Mouse (Mus musculus) embryonic stem cell, embryonic (primary cell): ENCODE measurements around the gene Scd2.

Experiments used
- CTCF ChIA-PET, 4 experiments: fragments of 300-600 bp in 2 of 4; fragments of 350-600 bp in 2 of 4; sonication (Branson Sonifier 250); formaldehyde crosslinking; loops; one replicate each; lab custom pipeline; 2022; ENCODE audit warnings: inconsistent platforms in 2 of 4; lab: Charles Lee
- POLR2A ChIA-PET, 4 experiments: fragments of 300-600 bp in 2 of 4; fragments of 350-600 bp in 2 of 4; sonication (Branson Sonifier 250); formaldehyde crosslinking; loops; one replicate each; lab custom pipeline; 2022; ENCODE audit warnings: antibody characterized with exemption in 4 of 4, inconsistent platforms in 1 of 4; lab: Charles Lee

Scd2 gene

DNA sequence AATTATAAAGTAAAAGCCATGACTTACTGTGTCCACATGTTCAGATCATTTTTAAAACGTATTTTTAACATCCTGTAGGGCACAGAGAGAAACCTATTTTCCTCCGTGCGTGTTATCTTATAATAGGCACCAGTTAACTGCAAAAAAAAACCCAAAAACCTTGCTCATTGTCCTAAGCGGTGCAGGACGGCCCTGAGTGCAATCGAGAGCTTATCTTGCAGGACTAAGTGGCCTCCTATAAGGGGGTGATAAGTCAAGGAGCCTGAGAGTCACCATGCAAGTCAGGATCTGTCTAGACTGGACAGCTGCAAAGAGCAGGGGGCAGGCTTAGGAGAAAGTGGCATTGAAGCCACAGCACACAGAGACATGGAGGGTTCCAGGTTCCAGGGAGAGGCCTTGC, 6.4 kb downstream of the Scd2 start:
- POLR2A ChIA-PET, result interaction anchor here in 2 of 4 experiments (0.7 to 22.2 kb wide), 14 partner anchors 8 to 96 kb away, joined by 3 to 443 read pairs (median 6); no protein-coding TSS in a partner anchor
- CTCF ChIA-PET, result interaction anchor here in 2 of 4 experiments (1.1 to 1.6 kb wide), 2 partner anchors 14 to 16 kb away, joined by 4 to 5 read pairs; no protein-coding TSS in a partner anchor

DNA sequence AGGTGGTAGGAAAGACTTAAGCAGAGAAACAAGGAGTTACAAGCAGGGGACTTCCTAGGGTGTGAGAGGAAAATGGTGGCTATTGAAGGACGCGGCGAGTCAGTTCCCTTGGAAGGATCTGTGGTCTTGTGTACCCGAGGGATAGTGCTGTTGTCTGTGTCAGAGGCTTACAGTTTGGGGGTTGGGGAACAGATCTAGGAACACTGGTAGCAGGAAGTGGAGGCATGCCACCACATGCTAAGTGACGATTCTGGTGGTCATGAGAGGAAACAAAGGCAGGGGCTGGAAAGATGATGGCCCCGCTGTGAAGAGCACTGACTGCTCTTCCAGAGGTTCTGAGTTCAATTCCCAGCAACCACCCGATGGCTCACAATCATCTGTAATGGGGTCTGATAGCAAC, 7.0 kb downstream of the Scd2 start:
- ChIA-PET CTCF (interaction anchor here in 1 of 4 experiments (1.6 kb wide), 1 partner anchor 16 kb away, joined by 4 read pairs; no protein-coding TSS in a partner anchor), POLR2A (interaction anchor here in 2 of 4 experiments (0.8 to 22.2 kb wide), 15 partner anchors 11 to 93 kb away, joined by 3 to 443 read pairs (median 6); no protein-coding TSS in a partner anchor)

DNA sequence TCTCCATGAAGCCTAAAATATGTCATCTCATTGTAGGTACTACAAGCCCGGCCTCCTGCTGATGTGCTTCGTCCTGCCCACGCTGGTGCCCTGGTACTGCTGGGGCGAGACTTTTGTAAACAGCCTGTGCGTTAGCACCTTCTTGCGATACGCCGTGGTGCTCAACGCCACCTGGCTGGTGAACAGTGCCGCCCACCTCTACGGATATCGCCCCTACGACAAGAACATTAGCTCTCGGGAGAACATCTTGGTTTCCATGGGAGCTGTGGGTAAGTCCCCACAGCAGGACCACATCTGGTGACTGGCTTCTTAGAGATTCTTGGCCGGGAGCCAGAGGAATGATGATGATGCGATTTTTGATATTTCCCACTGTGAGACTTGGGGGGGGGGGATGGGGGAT, 7.7 kb downstream of the Scd2 start:
- CTCF ChIA-PET, result interaction anchor here in 2 of 4 experiments (0.6 to 0.8 kb wide), 3 partner anchors 14 to 106 kb away, joined by 3 read pairs; no protein-coding TSS in a partner anchor
- POLR2A ChIA-PET, result interaction anchor here (0.7 to 22.2 kb wide), 21 partner anchors 7 to 330 kb away, joined by 3 to 443 read pairs (median 4); partner anchors contain the start of gene Scd2 (in 2 of the 4)

DNA sequence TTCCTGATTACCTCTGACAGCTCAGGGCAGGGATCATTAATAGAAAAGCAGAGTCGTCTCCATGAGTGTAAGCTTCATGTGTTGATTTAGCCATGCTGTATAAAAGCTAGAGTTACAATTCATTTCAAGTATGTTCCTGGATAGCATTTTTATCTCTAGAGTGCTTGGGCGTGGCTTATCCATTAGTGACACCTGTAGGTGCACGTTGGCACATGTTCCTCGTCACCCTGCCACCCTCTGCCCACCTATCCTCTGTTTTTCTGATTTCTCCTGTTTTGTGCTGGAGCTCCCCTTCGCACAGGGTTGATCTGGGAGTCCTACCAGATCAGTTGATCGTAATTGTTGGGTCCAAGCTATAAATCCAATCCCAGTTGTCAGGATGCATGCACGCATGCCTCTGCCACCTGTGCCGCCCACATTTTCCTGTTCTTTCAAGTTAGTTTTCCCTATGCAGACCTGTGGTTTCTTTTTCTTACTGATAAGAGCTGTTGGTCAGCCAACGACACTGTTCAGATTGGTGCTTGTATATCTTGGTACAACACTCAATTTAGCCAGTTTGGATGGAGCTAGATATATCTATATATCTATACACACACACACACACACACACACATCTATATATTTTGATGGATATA, 8.3 kb downstream of the Scd2 start:
- ChIA-PET POLR2A (interaction anchor here (0.7 to 22.2 kb wide), 23 partner anchors 8 to 419 kb away, joined by 3 to 443 read pairs (median 4); partner anchors contain the start of gene Scd2 (in 2 of the 4)), CTCF (interaction anchor here in 3 of 4 experiments (0.5 to 0.8 kb wide), 5 partner anchors 10 to 1279 kb away, joined by 3 to 5 read pairs (median 3); no protein-coding TSS in a partner anchor)

DNA sequence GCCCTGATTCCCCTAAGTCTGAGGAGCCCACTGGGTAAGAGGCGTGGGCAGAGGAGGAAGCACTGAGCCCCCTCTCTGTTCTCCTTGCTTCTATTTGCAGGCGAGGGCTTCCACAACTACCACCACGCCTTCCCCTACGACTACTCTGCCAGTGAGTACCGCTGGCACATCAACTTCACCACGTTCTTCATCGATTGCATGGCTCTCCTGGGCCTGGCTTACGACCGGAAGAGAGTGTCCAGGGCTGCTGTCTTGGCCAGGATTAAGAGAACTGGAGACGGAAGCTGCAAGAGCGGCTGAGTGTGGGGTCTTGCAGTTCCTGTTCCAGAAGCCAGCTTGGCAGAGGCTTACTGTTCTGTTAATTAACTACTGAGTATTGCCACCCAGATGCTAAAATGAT, 9.4 kb downstream of the Scd2 start:
- CTCF ChIA-PET, result interaction anchor here in 1 of 4 experiments (0.7 kb wide), 1 partner anchor 464 kb away, joined by 5 read pairs; no protein-coding TSS in a partner anchor
- POLR2A ChIA-PET, result interaction anchor here in 3 of 4 experiments (0.6 to 22.2 kb wide), 16 partner anchors 9 to 86 kb away, joined by 3 to 443 read pairs (median 8); partner anchors contain the start of gene Scd2 (in 2 of the 3)

DNA sequence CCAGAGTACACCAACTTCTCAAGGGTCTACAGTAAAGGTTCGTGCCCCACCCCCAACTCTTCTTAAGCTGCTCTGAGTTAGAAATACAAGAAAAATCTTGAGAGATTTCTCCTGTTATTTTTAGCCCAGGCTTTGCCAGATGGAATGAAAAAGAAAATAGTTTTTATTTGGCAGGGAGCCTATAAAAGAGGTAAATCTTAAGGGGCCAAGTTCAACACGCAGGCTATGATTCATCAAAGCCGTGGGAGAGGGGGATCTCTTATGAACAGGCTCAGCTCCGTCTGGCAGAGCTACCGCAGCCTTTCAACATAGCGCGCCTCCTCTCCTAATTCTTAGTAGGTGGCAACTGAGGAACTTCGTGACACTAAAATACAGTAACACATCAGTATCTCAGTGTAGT, 10.0 kb downstream of the Scd2 start:
- POLR2A ChIA-PET, result interaction anchor here in 3 of 4 experiments (0.6 to 22.2 kb wide), 22 partner anchors 8 to 1414 kb away, joined by 3 to 443 read pairs (median 8); partner anchors contain the start of genes Scd2 (in 2 of the 3) and Kazald1 (in 1 of the 3)
- CTCF ChIA-PET, result interaction anchor here in 2 of 4 experiments (0.7 to 1.6 kb wide), 2 partner anchors 108 to 464 kb away, joined by 5 read pairs; no protein-coding TSS in a partner anchor

DNA sequence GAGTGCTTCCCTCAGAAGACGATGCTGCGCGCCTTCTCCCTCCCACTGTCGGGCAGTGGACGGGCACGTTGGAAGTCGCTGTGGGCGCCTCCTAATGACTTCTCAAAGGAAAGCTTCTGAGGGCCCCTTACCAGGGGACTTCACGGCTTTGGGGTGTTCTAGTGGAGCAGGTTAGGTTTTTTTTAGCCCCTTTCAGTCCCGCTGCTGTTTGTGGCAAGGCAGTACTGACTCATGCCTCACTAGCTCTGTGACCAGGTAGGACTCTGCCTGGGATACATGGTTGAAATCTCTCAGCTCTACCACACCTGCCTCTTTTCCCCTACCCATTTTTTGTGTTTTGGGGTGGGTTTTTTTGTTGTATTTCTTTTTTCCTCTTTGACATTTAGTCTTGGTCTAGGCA, 10.9 kb downstream of the Scd2 start:
- POLR2A ChIA-PET, result interaction anchor here (0.8 to 22.2 kb wide), 23 partner anchors 7 to 291 kb away, joined by 3 to 443 read pairs (median 9); partner anchors contain the start of gene Scd2 (in 4 of the 4)
- CTCF ChIA-PET, result interaction anchor here in 3 of 4 experiments (0.6 to 1.6 kb wide), 5 partner anchors 8 to 109 kb away, joined by 3 to 5 read pairs (median 3); no protein-coding TSS in a partner anchor

DNA sequence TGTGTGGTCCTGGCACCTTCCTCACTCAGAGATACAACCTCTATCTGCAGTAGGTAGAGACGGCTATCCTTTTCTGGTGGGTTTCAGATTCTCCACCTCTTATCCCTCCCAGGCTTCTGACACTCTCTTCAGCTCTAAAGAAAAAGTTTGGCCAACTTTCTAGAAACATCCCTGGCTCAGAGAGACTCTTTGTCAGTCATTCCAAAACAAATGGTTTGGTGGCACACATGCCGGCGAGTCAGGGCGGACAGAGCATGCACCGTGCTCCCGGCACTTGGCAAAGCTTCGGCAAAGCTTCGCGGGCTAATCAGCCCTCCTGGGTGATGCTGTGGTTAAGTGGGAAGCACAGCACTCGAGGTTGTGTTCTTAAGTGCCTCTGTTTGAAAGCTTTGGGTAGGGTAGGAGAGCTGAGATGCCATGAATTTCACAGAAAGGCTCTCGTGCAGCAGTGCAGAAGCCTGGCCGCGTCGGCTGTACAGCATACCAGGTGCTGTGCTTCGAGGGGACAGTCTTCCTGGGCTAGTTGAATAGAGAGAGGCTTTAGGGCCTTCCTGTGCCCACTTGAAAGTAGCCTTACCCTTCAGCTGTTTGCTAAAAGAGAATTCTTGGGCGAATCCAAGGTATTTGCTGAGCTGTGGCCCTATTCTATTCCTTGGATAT, 11.5 kb downstream of the Scd2 start:
- POLR2A ChIA-PET, result interaction anchor here (0.5 to 22.2 kb wide), 28 partner anchors 9 to 291 kb away, joined by 3 to 443 read pairs (median 6); partner anchors contain the start of gene Scd2 (in 4 of the 4)
- CTCF ChIA-PET, result interaction anchor here (0.5 to 1.7 kb wide), 8 partner anchors 9 to 143 kb away, joined by 3 to 7 read pairs (median 4); no protein-coding TSS in a partner anchor

DNA sequence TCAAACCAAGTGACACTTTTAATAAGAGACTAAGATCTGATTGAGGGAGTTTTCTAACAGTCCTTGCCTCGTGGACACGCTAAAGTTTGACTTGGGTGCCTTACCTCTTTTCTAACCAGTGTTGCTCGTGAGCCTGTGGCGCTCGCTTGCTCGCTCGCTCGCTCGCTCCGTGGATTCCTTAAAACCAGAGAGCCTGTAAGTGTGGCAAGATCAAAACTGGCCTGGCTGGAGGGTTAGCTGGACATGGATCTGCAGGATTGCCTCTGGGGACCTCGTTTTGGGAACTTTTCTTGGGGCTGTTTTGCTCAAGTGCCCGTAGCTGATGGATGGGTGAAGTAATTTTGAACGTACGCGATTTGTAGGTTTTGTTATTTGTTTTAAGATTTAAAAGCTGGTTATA, 12.2 kb downstream of the Scd2 start:
- ChIA-PET CTCF (interaction anchor here (0.5 to 1.7 kb wide), 6 partner anchors 10 to 160 kb away, joined by 3 to 6 read pairs (median 4); no protein-coding TSS in a partner anchor), POLR2A (interaction anchor here (0.6 to 22.2 kb wide), 26 partner anchors 8 to 292 kb away, joined by 3 to 443 read pairs (median 8); partner anchors contain the start of gene Scd2 (in 4 of the 4))

DNA sequence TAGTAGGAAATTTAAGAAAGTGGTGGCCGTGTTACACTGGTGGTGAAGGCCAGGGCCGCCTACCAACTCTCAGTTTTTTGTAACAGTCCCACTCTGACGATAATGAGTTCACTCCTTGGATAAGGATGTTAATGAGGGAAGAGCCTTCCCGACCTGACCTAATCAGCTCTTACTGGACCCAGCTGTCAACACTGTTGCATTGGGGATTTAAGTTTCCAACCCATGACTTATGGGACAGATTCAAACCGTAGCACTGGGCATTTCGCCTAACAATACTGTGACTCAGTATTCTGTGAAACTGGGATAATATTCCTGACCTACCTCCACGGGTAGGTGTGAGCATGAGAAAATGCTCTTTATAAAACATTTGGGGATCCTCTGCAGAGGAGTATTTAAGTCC, 12.7 kb downstream of the Scd2 start:
- POLR2A ChIA-PET, result interaction anchor here (0.6 to 22.2 kb wide), 22 partner anchors 8 to 114 kb away, joined by 3 to 443 read pairs (median 8); partner anchors contain the start of gene Scd2 (in 4 of the 4)
- CTCF ChIA-PET, result interaction anchor here in 3 of 4 experiments (0.6 to 1.7 kb wide), 4 partner anchors 10 to 160 kb away, joined by 3 to 6 read pairs (median 4); no protein-coding TSS in a partner anchor

DNA sequence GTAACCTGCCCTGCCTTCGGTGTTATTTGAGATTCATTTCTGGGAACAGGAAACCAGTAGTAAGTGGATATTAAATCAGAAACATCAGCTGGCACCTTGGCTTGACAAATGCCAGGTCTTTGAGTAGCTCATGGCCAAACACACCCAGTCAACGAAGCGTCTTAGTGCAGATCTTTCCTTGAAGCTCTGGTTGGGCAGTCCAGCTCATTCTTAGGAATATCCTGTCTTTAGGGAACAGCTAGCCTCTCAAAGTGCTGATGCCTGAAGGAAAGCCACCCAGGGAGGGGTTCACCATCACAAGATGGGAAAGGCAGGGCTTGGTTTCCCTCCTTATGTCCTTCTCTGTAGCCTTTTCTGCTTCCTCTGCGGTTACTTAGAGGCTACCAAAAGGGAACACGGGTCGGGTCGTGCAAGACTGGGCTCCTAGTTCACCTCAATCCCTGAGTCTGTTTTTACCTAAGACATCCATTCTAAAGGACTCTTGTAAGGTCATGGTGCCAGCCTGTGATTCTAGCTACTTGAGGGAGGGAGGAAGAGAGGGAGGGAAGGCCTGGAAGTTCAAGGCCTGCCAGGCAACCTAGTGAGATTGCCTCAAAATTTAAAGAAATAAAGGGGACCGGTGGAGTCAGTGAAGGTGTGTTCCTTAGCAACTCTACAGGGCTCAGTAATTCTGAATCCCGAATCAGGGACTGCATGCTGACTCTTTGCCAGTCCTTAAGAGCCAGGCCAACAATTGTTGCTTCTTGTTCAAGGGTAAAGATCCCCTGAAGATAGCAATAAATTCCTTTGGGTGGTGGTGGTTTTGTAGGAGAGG, 13.8 kb downstream of the Scd2 start:
- ChIA-PET CTCF (interaction anchor here in 3 of 4 experiments (0.6 to 1.1 kb wide), 3 partner anchors 12 to 117 kb away, joined by 3 read pairs; no protein-coding TSS in a partner anchor), POLR2A (interaction anchor here (0.6 to 22.2 kb wide), 16 partner anchors 8 to 82 kb away, joined by 3 to 443 read pairs (median 4); partner anchors contain the start of genes Scd2 (in 1 of the 4) and Scd4 (in 1 of the 4))

DNA sequence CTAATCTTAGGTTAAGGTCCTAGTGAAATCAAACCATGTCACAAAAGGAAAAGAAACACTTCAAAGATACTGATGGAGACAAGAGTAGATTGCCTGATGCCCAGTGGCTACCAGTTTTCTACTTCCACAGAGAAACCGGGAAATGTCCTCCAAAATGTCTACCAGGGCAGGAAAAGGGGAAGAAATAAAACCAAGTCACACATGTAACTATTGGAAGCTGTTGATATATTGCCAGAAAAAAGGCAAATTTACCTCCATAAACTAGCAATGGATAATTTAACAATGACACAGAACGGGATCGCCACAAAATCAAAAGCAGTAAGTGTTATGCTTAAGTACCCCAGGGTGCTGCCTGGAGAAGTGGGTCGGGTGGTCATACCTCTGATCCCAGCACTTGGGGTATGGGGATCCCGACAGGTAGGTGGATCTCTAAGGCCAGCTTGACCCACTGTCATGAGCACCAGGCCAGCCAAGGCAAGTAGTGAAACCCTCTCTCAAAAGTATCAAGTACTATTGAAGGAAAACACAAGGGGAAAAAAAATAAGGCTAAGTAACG, 14.5 kb downstream of the Scd2 start:
- ChIA-PET CTCF (no interaction called here), POLR2A (interaction anchor here in 2 of 4 experiments (1.3 to 22.2 kb wide), 6 partner anchors 8 to 62 kb away, joined by 3 to 443 read pairs (median 48); partner anchors contain the start of gene Scd2 (in 1 of the 2))

DNA sequence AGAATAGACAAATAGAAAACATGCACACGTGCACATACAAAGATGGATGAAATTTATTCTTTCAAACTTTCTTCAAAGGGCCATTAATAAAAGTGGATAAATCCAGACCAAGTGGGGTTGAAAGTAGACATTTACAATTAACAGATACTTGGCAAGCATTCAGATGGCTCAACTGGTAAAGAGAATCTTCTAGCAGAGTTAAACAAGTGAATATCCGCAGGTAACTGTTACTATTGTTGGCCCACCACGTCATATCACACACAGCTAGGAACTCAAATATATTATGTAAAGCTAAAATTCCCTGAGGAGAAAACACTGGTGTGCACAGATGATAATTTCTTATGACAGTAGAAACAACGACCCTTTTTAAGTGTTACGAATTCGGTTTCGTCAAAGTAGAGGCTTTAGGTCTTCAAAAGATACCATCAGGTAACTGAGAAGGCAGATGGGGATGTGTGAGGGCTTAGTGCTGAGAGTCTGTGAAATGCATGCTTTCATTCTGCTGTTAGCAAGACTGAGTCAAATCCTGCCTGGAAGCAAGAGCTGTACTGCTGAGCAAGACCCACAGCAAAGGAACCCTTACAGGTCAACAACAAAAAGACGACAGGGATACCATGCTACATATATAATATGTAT, 15.3 kb downstream of the Scd2 start:
- CTCF ChIA-PET, result interaction anchor here in 2 of 4 experiments (0.6 to 1.1 kb wide), 2 partner anchors 113 to 114 kb away, joined by 3 to 4 read pairs; no protein-coding TSS in a partner anchor
- POLR2A ChIA-PET, result interaction anchor here in 2 of 4 experiments (0.9 to 22.2 kb wide), 9 partner anchors 7 to 62 kb away, joined by 3 to 443 read pairs (median 13); partner anchors contain the start of gene Scd2 (in 2 of the 2)

DNA sequence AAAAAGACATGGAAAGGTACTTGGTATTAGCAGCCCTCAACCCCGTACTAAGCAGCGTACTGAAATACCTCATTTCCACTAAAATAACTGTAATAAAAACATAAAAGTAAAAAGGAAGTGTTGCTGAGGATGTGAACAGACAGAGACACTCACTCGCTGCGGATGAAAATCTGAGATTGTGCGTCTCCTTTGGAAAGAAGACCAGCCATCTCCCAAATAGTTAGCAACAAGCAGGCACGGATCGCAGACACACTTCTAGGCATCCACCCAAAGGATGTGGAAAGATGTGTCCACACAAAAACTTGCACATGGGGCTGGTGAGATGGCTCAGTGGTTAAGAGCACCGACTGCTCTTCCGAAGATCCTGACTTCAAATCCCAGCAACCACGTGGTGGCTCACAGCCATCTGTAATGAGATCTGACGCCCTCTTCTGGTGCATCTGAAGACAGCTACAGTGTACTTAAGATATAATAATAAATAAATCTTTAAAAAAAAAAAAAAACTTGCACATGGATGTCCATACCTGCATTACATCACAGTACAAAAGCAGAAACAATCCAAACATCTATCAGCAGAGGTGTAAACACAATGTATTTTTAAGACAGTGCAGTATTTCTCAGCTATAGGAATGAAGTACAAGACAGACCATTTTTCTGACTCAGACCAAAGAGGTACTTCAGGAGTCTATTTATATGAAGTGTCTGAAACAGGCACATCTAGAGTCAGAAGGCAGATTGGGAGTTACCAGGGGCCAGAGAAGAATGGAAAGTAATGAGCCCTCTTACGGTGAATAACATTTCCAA, 16.1 kb downstream of the Scd2 start:
- ChIA-PET CTCF (interaction anchor here in 3 of 4 experiments (0.6 to 1.5 kb wide), 8 partner anchors 14 to 825 kb away, joined by 3 to 5 read pairs (median 3); no protein-coding TSS in a partner anchor), POLR2A (interaction anchor here in 2 of 4 experiments (0.7 to 22.2 kb wide), 14 partner anchors 8 to 686 kb away, joined by 3 to 443 read pairs (median 4); partner anchors contain the start of gene Scd2 (in 2 of the 2))

DNA sequence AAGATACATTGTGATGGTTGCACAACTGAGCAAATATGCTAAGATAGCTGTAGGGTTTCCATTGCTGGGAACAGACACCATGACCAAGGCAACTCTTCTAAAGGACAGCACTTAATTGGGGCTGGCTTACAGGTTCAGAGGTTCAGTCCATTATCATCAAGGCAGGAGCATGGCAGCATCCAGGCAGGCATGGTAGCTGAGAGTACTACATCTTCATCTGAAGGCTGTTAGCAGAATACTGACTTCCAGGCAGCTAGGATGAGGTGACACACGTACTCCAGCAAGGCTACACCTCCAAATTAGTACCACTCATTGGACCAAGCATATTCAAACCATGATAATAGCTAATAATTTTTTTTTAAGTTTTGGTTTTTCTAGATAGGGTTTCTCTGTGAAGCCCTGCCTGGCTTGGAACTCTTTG, 16.7 kb downstream of the Scd2 start:
- POLR2A ChIA-PET, result interaction anchor here in 2 of 4 experiments (0.7 to 22.2 kb wide), 17 partner anchors 8 to 685 kb away, joined by 3 to 443 read pairs (median 6); partner anchors contain the start of gene Scd2 (in 2 of the 2)

More for the DNA sequence above, 16.7 kb downstream of the Scd2 start:
- CTCF ChIA-PET, result interaction anchor here in 1 of 4 experiments (0.5 to 1.6 kb wide), 6 partner anchors 15 to 689 kb away, joined by 3 to 5 read pairs (median 3); partner anchors contain the start of gene Scd2
